Mouse (Mus musculus) stomach, embryonic 14.5 days (tissue): ENCODE measurements around the gene Map1lc3a. TPM values are rescaled to one million over a fixed set of nuclear protein-coding genes. Genes with fewer than 3 reads are reported as not detected.

Source experiments
- ATAC-seq: fragments of 200-750 bp; cut with Nextera tagmentation; 2 replicates; pipeline ENCODE4 v1.8.0; 2017; ENCODE audit warnings: low read depth, moderate TSS enrichment; ENCODE audit not compliant: insufficient number of reproducible peaks, insufficient read depth, low FRiP score
- H3K27ac ChIP-seq: fragments of 300-500 bp; sonication (generic); 2 replicates; pipeline ENCODE4 v1.5.1; 2014; ENCODE audit warnings: mild to moderate bottlenecking, low read length, moderate library complexity, mixed read lengths
- H3K27me3 ChIP-seq: fragments of 300-500 bp; sonication (generic); 2 replicates; pipeline ENCODE4 v1.6.1; 2014; ENCODE audit warnings: low read length, control low read depth, mixed read lengths; ENCODE audit not compliant: control insufficient read depth, insufficient read depth
- H3K36me3 ChIP-seq: fragments of 300-500 bp; sonication (generic); 2 replicates; pipeline ENCODE4 v1.6.1; 2014; ENCODE audit warnings: mild to moderate bottlenecking, control low read depth, low read length, moderate library complexity, mixed read lengths; ENCODE audit not compliant: control insufficient read depth, insufficient read depth
- H3K4me1 ChIP-seq: fragments of 300-500 bp; sonication (generic); 2 replicates; pipeline ENCODE4 v1.6.1; 2014; ENCODE audit warnings: low read length, control low read depth, mixed read lengths; ENCODE audit not compliant: control insufficient read depth, insufficient read depth
- H3K4me2 ChIP-seq: fragments of 300-500 bp; sonication (generic); replicated peaks from 2 replicates; pipeline ENCODE4 v1.6.1; 2014; ENCODE audit warnings: low read depth, low read length, control low read depth
- H3K4me3 ChIP-seq: fragments of 300-500 bp; sonication (generic); 2 replicates; pipeline ENCODE4 v1.5.1; 2014; ENCODE audit warnings: low read depth, low read length, control low read depth
- H3K9ac ChIP-seq: fragments of 300-500 bp; sonication (generic); replicated peaks from 2 replicates; pipeline ENCODE4 v1.6.1; 2014; ENCODE audit warnings: low read depth, mild to moderate bottlenecking, control low read depth, low read length, moderate library complexity, mixed read lengths
- H3K9me3 ChIP-seq: fragments of 300-500 bp; sonication (generic); 2 replicates; pipeline ENCODE4 v1.6.1; 2016; ENCODE audit warnings: low read depth, low read length, control low read depth; ENCODE audit not compliant: control insufficient read depth
- WGBS: fragments of 180-500 bp; shearing (Covaris S2); extraction: QIAGEN DNeasy Blood & Tissue Kit; methylation state at CpG from one replicate; pipeline ENCODE4 v1.1.7; 2014; 5-methylcytosine and 5-hydroxymethylcytosine counted together
- polyA plus RNA-seq: library from polyadenylated mRNA; unstranded; fragments of >200 nt; fragmentation: Nextera tagmentation; extraction: Ambion mirVana; gene quantifications from 2 replicates; pipeline ENCODE4 v1.2.1, GENCODE M21; 2014

Gene Map1lc3a
- polyA plus RNA-seq, 1 experiment from 2014 or later = 225 TPM

DNA sequence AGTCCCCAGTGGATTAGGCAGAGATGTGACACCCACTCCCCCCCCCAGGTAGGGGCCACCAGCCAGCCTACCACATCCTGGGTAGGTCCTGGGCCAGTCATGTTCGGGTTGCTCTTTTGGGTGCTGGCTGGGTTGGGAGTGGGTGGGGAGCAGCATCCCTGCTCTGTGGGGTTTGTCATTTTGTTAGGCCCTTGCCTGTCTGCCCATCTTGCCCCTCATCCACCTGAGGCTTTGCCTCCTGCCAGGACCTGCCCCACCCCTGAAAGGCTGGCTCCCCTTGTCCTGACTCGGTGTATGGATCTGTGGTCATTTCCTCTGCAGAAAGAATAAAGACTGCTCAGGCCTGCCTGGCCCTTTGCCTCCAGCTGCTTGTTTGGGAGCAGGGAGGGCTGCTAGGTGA is 1.6 kb downstream of the Map1lc3a start:
- Histone ChIP-seq H3K9me3 (no peaks in the 10 kb centered on the region), H3K4me3 (0 out of 2 replicates have a peak overlapping the region, but pooled peaks have one; percentile 75), H3K9ac (no peak overlapping the region), H3K27ac (no peak overlapping the region), H3K4me1 (peaks cover 9% of the 10 kb centered on the region), H3K36me3 (peaks cover 8% of the 10 kb centered on the region; the same call in 1 of the 2 replicates), H3K27me3 (no peaks in the 10 kb centered on the region), H3K4me2 (peak overlapping the region; percentile 65)
- ATAC-seq = no peak
- WGBS = 88% methylated on average over 2 of the region's 2 CpGs

DNA sequence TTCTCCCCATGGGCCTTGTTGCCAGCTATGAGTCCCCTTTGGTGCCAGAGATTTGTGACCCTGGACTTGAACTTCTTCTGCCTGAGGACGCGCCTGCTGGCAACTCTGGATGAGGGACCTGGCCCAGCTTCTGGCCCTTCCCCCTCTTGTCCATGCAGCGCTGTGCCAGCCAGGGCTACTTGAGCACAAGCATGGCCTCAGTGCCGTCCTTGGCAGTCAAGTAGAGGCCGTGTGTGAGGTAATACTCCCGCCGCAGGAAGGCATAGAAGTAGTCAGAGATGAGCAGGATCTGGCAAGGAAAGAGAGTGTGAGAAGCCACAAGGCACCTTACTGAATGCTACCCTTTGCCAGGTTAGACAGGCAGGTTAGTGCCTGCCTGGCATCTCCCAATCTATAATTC is 2.3 kb downstream of the Map1lc3a start:
- Histone ChIP-seq H3K9ac (no peak overlapping the region), H3K4me3 (no peak overlapping the region), H3K9me3 (no peaks in the 10 kb centered on the region), H3K4me1 (peaks cover 9% of the 10 kb centered on the region), H3K27me3 (no peaks in the 10 kb centered on the region), H3K4me2 (no peak overlapping the region), H3K27ac (no peak overlapping the region), H3K36me3 (peaks cover 13% of the 10 kb centered on the region)
- no peak for ATAC-seq
- 91% methylated on average over 7 of the region's 7 CpGs for WGBS

DNA sequence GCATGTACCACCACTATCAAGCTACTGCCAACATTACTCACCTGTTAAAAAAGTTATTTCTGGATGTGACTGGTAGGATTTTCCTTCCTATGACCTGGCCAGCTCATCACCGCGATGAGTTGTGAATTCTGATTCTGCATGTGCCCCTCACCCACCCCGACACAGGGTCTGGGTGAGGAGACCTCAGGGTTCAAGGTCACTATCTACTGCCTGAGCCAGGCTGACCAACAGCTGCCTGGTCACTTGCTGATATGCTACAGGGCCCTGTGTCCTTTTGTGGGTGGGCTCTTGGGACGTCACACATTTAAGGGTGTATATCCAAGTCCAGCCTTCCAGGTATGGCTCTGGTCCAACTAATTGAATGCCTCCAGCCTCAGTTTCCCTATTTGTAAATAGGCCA is 3.1 kb downstream of the Map1lc3a start:
- ATAC-seq = no peak
- H3K36me3 ChIP-seq = peaks cover 13% of the 10 kb centered on the region
- WGBS = 84% methylated on average over 4 of the region's 4 CpGs

DNA sequence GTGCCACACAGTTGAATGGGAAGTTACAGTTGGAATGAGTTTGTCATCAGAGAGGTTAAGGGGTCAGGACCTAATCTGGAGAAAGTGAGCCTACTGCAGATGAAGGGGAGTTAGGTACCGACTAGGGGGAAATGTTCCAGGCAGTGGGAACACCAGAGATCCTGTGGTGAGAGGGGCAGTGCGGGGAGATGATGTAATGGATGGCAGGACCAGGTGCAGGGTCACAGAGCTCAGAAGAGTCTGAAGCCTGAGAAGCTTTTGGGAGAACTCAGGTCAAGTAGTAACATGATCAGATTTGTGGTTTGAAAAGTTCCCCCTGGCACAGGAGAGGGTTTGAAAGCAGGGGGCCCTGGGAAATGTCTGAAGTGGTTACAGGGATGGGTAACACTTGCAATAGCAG is 4.0 kb downstream of the Map1lc3a start:
- 68% methylated on average over 2 of the region's 2 CpGs for WGBS
- no peak for ATAC-seq
- H3K9me3 ChIP-seq = no peaks in the 10 kb centered on the region

More for the DNA sequence above, 3.1 kb downstream of the Map1lc3a start:
- H3K9ac ChIP-seq = no peak overlapping the region
- no peak overlapping the region for H3K4me3 ChIP-seq
- peaks cover 9% of the 10 kb centered on the region for H3K4me1 ChIP-seq
- no peaks in the 10 kb centered on the region for H3K9me3 ChIP-seq
- H3K27ac ChIP-seq = no peak overlapping the region
- H3K27me3 ChIP-seq = no peaks in the 10 kb centered on the region
- H3K4me2 ChIP-seq = no peak overlapping the region

DNA sequence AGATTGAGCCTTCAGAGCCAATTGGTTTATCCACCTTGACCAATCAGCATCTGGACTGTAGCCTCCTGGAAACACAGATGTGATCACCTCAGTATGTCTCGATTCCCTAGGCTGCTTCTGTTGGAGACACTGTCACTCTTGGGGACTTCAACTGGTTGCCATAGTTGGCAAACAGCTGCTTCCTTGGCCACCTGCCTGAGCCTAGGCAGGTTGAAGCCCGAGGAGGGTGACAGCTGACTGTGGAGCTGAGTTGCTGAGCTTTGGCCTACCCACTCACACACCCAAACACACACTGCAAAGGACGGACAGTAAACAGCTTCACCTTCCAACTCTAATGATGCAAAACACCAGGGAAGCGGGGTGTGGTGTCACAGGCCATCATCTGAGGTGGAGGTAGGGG is 7.7 kb downstream of the Map1lc3a start:
- Histone ChIP-seq H3K9me3 (no peaks in the 10 kb centered on the region), H3K36me3 (peaks cover 9% of the 10 kb centered on the region), H3K4me3 (no peak overlapping the region), H3K4me2 (no peak overlapping the region), H3K27me3 (no peaks in the 10 kb centered on the region), H3K9ac (no peak overlapping the region), H3K27ac (no peak overlapping the region), H3K4me1 (no peaks in the 10 kb centered on the region)
- ATAC-seq = no peak
- 89% methylated on average over 4 of the region's 4 CpGs for WGBS

More for the DNA sequence above, 4.0 kb downstream of the Map1lc3a start:
- Histone ChIP-seq H3K27ac (no peak overlapping the region), H3K36me3 (peaks cover 13% of the 10 kb centered on the region), H3K4me3 (no peak overlapping the region), H3K4me2 (no peak overlapping the region), H3K4me1 (peaks cover 9% of the 10 kb centered on the region), H3K27me3 (no peaks in the 10 kb centered on the region), H3K9ac (no peak overlapping the region)

DNA sequence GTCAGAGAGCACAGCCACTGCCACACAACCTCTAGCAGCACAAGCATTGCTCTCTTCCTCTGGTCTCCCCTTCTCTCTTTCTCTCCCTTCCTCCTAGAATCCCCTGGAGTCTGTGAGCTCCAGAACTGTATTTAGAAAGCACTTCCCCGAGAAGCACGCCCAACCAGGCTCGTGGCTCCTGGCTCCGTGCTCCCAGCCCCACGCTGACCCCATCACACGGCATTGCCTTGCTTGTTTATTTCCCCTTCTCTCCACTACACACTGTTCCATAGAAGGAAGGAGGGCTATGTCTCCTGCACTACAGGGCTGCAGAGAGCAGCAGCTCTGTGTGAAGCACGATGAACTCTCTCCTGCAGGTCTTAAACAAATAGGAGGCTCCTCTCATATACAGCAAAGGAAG is 8.6 kb downstream of the Map1lc3a start:
- Histone ChIP-seq H3K27ac (no peak overlapping the region; the same call in 1 of the 2 replicates), H3K4me1 (no peaks in the 10 kb centered on the region), H3K27me3 (no peaks in the 10 kb centered on the region), H3K4me2 (no peak overlapping the region), H3K9ac (no peak overlapping the region), H3K4me3 (no peak overlapping the region), H3K9me3 (no peaks in the 10 kb centered on the region), H3K36me3 (peaks cover 5% of the 10 kb centered on the region; the same call in 1 of the 2 replicates)
- 66% methylated on average over 7 of the region's 7 CpGs for WGBS
- ATAC-seq = no peak

DNA sequence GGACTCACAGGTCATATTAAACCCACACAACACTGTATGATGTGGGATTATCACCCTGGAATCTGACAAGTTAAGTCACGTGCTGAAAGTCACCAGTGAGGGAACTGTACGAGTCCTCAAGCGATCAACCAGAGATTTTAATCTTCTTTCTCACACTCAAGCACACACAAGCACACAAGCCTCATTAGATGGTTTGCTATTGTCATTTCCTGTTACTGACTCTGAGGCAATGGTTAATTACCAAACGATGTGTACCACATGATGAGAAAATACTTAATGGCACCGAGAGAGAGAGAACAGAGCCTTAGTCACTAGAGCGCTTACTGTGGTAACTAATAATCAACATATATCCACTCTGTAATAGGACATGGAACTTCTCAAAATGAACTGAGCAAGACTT is 9.6 kb downstream of the Map1lc3a start:
- Histone ChIP-seq H3K4me1 (no peaks in the 10 kb centered on the region), H3K36me3 (peaks cover 5% of the 10 kb centered on the region; the same call in 1 of the 2 replicates), H3K27me3 (no peaks in the 10 kb centered on the region), H3K9me3 (no peaks in the 10 kb centered on the region), H3K4me2 (no peak overlapping the region), H3K9ac (no peak overlapping the region), H3K27ac (no peak overlapping the region), H3K4me3 (no peak overlapping the region)
- no peak for ATAC-seq
- WGBS = 87% methylated on average over 6 of the region's 6 CpGs

DNA sequence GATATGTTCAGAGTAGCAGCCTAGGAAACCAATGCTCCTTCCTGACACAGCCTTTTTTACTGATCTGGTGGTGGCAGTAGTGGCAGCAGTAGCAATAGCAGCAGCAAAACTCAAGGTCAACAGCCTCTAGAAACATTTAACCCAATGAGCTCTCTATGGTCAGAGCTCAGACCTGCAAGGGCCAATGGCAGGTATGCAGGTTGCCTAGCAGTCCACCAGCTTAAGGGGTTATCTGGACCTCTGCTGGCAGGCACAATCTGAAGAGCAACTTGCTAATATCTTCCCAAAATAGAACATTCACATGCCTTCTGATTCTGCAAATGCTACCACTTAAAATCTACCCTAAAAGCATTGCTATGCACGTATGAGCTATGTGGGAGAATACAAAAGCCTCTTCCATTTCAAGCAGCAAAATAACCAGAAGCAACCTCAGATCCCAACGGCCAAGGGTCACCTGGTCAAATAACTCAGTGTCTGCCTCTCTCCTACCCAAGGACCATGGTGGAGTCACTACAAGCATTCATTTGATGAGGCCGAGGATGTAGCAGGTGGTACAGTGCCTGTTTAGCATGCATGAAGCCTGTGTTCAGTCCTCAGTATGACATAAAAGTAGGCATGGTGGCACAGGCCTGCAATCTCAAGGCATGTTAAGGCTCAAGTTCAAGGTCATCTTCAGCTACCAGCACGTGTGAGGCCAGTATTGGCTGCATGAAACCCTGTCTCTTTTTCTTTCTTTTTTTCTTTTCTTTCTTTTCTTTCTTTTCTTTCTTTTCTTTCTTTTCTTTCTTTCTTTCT is 11.6 kb downstream of the Map1lc3a start:
- ATAC-seq = no peak
- peaks cover 12% of the 10 kb centered on the region for H3K36me3 ChIP-seq

More for the DNA sequence above, 11.6 kb downstream of the Map1lc3a start:
- no peak overlapping the region for H3K9ac ChIP-seq
- no peak overlapping the region for H3K27ac ChIP-seq
- no peak overlapping the region for H3K4me2 ChIP-seq
- H3K4me3 ChIP-seq = no peak overlapping the region
- no peaks in the 10 kb centered on the region for H3K9me3 ChIP-seq
- WGBS = 82% methylated on average over 4 of the region's 4 CpGs
- no peaks in the 10 kb centered on the region for H3K27me3 ChIP-seq
- no peaks in the 10 kb centered on the region for H3K4me1 ChIP-seq
